Mouse (Mus musculus) left cerebral cortex, postnatal 14 days (tissue): ENCODE measurements at regions not wholly inside any gene's neighbourhood (a gene's known extent, or its start where the extent isn't known, plus 50 kb on each side); places are given as distances from the start of the nearest gene placed in this dataset.

Experiments used
- DNase-seq, 2 experiments: peaks; one replicate each; pipeline ENCODE4 v3.0.0; 2021 to 2022; ENCODE audit warnings: low spot score in 2 of 2, mixed read lengths in 1 of 2
- intact Hi-C: fragments of 180-260 bp; cut with DNase I; formaldehyde crosslinking; loops from one replicate; pipeline ENCODE4 v1.15.1; 2025

DNA sequence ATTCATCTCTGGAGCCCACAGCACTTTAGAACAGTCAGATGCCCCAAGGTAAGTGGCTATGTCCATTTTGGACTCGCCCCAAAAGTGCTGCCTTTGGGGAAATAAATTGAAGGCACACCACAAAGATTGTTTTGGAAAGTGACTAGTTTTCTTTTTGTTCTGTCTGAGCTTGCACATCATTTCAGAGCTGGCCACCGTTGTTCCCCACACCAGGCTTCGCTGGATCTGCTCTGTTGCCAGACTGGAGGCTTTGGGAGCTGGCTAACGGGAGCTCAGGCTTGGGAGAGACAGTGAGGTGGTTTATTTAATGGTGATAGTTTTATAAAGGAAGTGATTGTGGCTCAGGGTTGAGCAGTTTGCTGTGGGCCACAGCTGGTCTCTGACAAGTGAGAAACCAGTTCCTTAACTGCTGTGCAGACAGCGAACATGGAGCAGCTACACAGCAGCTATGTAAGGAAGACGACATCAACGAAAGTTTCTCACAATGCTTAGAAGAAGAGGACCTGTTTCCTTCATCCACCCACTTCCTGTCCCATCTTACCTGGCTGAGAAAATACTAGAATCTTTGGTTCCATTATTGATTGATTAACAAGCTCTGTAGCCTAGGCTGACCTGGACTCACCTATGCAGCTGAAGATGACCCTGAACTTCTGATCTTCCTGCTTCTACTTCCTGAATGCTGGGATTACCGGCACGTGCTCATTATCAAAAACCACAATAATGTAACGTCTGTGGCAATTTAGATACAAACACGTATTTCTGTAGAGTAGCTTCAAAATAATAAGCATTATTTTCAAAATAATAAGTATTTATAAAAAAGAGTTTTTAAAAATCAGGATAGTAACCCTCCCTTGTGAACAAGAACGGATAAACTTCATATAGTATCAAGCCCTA, 229.1 kb upstream of the Jade1 start:
- intact Hi-C loops = no loop called here
- DNase-seq = no peak

- intact Hi-C loops = no loop called here
- no peak for DNase-seq
These were observed 233.7 kb upstream of the Jade1 start for GRCm38 (mm10) chr3:41321808-41322207.

DNA sequence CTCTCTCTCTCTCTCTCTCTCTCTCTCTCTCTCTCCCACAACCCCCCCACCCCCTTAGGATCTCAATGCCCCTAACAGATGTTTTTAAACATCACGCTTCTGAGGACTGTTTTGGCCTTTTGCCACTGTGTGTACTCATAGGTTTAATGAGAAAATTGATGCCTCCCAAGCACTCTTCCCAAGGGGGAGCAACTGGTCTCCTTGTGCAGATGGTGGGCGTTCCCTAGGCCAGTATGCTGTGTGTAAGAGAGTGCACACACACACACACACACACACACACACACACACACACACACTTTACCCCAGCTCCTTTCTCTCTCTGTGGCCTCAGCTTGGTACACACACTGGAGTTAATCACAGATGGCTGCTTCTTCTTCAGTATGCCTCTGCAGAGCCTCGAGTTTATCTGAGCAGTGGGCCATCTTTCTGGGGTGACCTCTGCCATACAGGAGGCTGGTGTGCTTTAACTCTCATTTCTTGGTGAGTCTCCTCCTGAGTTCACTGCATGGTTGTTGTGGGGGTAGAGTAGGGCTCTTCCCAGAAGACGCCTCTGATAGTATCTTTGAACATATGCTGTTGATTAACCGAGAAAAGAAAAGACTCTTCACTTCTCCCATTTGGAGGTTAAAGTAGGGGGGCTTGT, 236.2 kb upstream of the Jade1 start:
- no peak for DNase-seq
- intact Hi-C loops = no loop called here

DNA sequence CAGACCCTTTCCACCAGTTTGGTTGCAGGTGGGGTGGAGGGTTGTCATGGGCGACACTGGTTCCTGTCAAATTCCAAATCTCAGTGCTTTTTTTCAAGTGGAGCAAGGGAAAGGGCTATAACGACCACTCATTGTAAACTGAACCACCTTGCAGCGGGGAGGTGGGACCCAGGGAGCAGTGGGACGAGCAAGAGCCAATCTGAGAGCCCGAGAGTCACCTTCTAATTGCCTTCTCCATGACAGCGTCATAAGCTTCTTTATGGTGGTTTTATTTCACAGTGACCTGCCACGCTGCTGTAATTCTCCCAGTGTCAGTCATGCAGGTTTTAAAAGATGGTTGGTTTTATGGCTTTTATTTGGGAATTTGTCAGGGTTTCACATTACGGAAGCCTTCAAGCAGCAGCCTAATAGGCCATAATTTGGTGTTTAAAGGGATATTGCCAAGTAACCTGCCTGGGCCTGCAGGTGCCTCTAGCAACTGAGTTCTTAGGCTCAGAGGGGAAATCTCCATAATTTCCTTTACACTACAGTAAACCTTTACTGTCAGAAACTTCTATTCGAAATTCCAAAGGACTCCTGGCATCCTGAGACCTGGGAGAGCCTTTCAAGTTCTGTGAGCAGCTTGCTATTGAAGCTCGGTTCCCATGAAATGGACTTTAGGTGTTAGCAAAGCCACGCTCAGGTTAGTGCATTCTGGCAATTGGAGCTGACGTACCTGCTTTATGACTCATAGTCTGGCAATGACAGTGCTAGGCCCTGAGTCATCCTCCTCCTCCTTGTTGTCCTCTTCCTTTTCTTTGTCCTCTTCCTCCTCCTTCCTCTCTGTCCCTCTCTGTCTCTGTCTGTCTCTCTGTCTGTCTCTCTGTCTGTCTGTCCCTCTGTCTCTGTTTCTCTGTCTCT, 235.6 kb upstream of the Pgrmc2 start:
- intact Hi-C loops = no loop called here

DNA sequence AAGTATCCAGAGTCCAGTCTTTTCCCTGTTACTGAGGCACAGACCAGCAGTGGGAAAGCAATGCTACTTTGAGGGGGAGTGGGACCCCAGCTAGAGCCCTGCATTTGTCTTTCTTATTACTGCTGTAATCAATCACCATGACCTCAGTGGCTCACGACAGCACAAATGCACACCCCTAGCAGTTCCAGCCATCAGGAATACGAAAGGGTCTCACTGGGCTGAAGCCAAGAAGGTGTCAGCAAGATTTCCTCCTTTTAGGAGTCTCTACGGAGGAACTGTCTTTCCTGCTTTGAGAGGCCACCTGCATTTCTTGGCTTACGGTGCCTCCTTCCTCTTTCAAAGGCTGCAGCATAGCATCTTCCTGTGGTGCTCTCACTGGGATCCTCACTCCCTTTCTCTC, 234.3 kb upstream of the Pgrmc2 start:
- intact Hi-C loops = no loop called here
- DNase-seq = no peak

More for the DNA sequence above, 235.6 kb upstream of the Pgrmc2 start:
- no peak for DNase-seq

DNA sequence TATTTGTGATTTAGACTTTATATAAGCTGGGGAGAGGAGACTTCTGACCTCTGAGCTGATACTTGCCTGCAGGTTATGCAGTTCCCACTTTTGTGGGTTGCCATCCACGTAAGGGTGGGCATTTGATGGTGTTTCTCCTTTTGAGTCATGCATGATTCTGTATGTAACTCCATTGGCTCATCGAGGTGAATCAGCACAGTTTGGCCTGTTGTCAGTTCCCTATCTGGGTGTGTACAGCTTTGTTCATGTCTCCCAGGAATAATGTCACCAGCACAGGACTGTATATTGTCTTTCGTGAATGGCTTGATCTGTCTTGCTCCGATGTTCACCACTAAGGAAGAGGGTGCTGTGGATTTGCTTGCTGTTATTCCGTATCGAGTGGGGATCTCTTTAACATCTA, 229.6 kb upstream of the Pgrmc2 start:
- DNase-seq = no peak
- intact Hi-C loops = no loop called here

DNA sequence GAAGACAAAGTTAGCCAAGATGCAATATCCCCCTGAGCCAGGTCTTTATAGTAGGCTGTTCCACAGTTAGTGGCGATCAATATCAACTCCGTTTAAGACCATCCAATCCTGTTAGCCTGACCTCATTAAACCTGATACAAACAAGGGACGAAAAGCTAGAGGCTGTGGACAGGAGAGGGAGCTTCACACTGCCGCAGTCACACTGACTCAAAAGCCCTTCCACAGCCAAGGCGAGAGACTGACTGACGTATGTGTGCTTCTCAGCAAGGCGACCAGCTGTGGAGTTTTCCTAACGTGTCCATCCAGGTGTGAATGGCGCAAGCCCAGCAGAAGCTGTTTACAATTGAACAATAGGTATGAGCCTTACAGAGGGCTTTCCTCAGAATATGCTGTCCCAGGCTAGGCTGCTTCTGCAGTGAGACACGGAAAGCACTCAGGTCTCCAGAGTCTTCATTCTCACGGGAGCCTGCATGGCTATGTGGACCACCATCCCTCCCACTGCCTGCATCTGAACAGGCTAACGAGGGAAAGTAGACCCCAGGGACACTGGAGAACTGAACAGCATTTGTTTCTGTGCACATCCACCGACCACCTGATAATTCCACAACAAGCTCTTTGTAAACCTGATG, 224.7 kb upstream of the Pgrmc2 start:
- intact Hi-C loops = no loop called here
- no peak for DNase-seq

GRCm38 (mm10) chr3:41302805-41303204, 220.0 kb upstream of the Pgrmc2 start:
- no peak for DNase-seq
- intact Hi-C loops = no loop called here

DNA sequence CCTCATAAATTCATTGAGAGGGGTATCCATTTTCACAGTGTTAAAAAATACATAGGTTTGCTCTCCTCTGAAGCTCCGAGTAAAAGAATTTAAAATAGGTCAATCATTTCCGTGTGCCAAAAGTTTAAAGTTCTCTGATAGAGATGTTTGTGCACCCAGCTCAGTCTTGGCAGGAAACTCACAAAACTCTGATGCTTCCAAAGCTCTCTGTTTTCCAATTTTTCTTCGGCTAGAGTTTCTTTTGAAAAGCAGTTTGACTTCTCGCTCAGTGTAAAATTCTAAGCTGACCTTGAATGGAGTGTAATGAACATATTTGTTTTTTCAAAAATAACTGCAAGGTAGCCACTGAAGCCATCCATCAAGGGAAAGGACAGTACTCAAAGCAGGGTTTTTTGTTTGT, 215.9 kb upstream of the Pgrmc2 start:
- intact Hi-C loops = no loop called here
- no peak for DNase-seq

DNA sequence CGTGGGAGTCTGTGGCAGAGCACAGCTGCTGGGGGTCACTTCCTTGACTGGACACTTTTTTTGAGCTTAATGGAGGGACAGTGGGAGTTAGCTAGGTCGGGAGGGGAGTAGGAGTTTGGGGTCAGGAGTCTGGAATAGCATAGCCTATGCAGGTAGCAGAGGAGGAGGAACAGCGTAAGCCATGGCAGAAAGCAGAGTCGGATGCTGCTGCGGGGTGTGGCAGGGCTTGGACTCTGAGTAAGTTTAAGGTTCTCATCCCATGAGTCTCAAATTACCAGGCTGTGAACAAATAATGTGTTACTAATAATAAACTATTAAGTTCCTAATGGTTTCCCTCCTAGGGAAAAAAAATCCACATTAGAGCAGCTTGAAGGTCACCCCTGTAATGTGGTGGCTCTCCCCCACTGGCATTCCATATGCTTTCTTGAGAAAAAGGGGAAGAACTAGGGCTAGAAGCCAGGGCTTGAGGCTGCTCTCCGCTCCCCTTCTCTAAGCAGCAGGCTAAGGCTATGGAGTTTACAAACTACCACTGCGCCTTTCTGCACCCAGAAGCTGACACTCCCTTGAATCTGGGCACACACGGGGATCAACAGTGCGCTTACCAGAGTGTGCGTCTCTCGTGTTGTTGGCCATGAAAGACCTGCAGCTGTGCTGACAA, 213.4 kb upstream of the Pgrmc2 start:
- no peak for DNase-seq
- intact Hi-C loops = no loop called here

- intact Hi-C loops = no loop called here
- DNase-seq = no peak
These were observed 212.3 kb upstream of the Pgrmc2 start for GRCm38 (mm10) chr3:41295150-41295549.

DNA sequence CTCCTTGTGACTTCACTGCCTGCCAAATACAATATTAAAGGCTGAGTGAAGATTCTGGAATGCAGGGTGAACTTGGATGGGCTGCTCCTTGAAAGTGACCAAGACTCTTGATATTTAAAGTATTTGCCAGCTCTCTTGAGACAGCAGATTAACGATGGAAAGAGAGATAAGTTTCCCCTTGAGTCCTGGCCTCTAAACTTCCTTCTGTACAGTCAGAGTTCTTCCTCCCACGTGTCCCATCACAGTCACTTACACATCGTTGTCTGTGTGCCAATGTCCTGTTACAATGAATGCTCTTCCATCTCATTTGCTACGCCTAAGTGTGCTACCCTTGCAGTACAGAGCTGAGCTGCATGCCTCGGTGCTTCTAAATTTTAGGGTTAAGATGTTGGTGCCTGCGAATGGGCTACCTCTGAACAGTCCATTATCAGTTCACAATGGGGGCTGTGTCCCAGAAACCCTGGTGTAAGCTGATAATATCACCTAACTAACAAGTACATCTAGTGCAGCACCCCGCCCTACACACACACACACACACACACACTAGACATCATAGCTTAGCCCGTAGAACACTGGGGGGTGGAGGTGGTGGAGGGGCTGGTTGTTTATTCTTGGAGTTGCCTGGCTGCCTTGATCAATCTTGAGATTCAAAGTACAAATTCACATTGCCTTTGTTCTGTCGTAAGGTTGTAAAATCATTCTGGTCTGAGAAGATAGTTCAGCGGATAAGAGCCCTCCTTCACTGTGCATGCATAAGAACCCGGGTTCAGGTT, 207.9 kb upstream of the Pgrmc2 start:
- intact Hi-C loops = no loop called here
- DNase-seq = no peak

DNA sequence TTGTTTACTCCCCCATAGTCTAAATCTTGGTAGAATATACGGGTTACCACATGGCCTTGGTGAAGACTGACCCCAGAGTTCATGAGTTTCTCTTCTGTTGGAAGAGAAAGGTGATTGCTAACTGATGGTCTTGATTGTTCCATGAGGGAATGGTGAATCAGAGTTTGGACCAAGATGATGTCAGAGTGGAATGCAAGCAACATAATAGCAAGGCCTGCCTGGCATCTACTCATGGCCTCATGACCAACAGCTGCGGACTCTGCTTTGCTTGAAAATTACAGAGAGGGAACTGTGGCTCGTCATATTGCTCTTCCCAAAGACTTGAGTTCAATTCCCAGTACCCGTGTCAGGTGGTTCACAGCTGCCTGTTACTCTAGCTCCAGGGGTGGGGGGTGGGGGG, 205.9 kb upstream of the Pgrmc2 start:
- no peak for DNase-seq
- intact Hi-C loops = no loop called here

DNA sequence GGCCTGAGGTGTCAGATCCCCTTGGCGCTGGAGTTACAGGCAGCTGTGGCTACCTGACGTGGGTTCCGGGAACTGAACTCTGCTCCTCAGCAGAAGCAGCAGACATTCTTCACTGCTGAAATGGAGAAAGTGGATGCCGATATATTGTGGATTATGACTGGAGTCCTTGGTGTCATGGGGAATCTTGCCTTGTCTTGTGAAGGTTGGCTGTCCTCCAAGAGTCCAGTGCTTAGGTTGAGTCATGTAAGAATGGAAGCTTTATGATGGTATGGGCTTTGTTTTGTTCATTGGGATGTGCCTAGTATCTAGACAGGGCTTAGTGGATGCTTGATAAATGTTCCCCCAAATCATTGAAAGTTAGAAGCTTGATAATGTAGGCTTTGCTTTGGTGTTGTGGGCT, 205.2 kb upstream of the Pgrmc2 start:
- no peak for DNase-seq
- intact Hi-C loops = no loop called here

GRCm38 (mm10) chr3:41285336-41285735, 202.5 kb upstream of the Pgrmc2 start:
- intact Hi-C loops = no loop called here
- no peak for DNase-seq

DNA sequence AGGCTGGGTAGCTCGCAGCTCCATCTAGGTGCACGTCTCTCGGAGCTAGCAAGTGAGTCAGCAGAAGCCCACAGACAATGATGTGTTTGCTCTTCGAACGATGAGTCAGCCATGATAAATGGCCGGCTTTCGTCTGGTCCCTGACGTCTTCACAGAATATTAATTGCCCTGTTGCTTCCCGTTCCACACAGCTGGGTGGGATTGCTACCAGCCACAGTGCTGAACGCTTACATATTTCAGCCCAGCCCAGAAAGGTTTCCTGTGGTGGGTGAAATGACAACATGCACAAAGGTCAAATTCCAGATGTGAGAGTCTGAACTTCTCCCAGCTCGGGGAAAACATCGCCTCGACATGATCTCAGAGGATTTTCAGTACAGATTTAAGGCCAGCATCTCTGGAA, 202.1 kb upstream of the Pgrmc2 start:
- DNase-seq = no peak
- intact Hi-C loops = no loop called here

DNA sequence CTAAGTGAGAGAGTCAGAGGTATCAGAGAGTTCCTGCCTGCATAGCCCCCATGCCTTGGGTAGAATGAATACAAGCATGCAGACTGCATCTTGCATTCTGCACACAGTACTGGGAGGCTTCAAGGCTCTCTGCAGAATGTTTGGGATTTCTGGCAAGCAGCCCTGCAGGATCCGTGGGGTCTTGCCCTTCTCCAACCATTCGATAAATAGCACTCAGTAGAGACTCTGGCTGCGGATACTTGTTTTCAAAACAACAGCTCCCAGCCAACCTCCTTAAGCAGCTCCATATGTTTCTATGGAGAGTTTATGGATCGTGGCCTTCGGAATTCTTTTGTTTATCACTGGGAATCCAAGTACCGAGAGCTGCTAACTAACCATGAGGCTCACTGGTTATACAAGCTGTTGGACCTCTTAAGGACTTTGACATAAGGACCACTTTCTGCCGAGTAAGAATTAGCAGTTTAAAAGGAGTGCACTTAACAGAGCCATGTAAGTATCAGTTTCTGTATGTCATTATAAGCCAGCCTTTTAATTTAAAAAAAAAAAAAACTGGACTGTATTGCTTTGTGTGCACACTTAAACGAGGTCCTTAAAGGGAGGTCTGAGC, 199.7 kb upstream of the Pgrmc2 start:
- DNase-seq = no peak
- intact Hi-C loops = no loop called here

GRCm38 (mm10) chr3:41276096-41276495, 193.2 kb upstream of the Pgrmc2 start:
- DNase-seq = no peak
- intact Hi-C loops = no loop called here
